Mouse (Mus musculus): ENCODE measurements around the gene Mmp23.

Mmp23 gene

GRCm38 (mm10) chr4:155601997-155602456, 51.2 kb downstream of the Mmp23 start:
- peak in 1 of 2 experiments; percentile 49 for DNase-seq (ENCODE audit: low spot score in 2 of 2)

- DNase-seq (ENCODE audit: low spot score in 2 of 2) = peak; percentile 87 to 96
Observed at GRCm38 (mm10) chr4:155601091-155601996, 51.8 kb downstream of the Mmp23 start, which contains the start of gene Slc35e2. TSS of gene Slc35e2 (plus strand) at chr4:155601416.
